Mouse (Mus musculus) liver, adult (tissue): ENCODE measurements around the gene Synpo2.

Source experiments
- GATA4 ChIP-seq: IDR thresholded peaks from 2 replicates; pipeline ENCODE4 v1.6.1; 2014; ENCODE audit warnings: mild to moderate bottlenecking, low read length; ENCODE audit not compliant: insufficient replicate concordance

Synpo2 gene

DNA sequence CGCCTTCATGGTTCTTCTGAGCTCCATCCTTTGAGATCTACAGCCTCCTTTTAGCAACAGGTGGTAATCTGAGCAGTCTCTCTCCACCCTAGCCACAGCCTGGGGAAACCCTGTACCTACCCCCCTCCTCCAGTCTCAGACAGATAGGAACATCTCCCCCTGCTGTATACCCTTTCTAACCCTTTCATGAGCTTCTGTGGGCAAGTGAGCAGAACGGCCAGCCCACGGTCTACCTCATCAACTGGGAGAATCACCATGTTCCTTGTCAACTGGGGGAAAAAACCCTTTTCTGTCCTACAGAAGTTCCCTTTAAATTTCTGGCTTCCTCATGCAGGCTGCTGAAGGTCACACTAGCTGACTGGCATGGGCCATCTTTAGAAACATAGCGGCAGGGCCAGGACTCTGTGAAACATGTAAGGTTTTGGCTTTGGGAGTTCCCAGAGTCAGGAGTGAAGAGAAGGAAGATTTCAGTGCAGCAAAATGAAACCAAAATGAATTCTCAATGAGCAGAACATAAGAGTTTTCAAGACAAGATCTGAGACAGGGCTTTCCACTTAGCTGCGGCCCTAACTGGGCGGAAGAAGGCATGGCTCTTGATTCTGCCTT lies 104.7 kb downstream of the Synpo2 start:
- no peak for TF ChIP-seq GATA4

- TF ChIP-seq GATA4, result no peak
Measured at GRCm38 (mm10) chr3:123130314-123131150, 105.4 kb downstream of the Synpo2 start.

DNA sequence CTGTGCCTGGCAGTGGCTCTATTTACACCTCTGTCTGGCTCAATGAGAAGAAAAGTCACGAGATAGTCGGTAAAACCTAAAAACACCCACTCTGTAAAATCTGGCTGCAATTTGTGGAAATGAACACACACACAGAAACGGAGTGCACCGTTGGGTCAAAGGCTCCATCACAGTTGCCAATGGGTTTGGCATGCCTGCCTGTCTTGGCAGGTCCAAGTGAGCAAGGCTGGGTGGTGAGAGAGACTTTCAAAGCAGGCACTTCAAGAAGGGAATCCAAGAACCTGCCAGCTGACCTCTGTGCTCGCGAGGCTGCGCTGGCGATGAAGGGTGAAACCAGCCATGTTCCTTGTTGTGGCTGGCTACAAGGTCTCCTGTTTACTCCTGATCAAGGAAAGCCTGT lies 107.2 kb downstream of the Synpo2 start:
- TF ChIP-seq GATA4, result no peak

GRCm38 (mm10) chr3:123128091-123128490 lies 107.9 kb downstream of the Synpo2 start:
- no peak for TF ChIP-seq GATA4

DNA sequence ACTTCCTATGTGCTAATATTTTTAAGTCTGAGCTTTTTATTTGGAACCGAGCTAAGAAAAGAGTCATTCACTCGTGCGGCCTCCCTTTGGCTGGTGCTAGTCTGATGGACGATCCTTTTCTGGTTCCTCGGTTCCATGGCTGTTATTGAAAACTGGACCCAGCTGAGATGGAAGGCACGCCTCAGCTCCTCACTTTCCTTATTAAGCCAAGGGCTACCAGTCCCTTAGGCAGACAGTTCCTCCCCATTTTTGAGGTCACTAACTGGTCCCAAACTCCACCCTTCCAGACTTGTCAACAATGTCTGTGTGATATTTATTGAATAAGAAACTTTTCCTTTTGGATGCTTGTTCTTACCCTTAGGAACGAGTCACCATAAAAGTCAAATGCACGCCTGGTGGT lies 112.1 kb downstream of the Synpo2 start:
- TF ChIP-seq GATA4, result no peak

DNA sequence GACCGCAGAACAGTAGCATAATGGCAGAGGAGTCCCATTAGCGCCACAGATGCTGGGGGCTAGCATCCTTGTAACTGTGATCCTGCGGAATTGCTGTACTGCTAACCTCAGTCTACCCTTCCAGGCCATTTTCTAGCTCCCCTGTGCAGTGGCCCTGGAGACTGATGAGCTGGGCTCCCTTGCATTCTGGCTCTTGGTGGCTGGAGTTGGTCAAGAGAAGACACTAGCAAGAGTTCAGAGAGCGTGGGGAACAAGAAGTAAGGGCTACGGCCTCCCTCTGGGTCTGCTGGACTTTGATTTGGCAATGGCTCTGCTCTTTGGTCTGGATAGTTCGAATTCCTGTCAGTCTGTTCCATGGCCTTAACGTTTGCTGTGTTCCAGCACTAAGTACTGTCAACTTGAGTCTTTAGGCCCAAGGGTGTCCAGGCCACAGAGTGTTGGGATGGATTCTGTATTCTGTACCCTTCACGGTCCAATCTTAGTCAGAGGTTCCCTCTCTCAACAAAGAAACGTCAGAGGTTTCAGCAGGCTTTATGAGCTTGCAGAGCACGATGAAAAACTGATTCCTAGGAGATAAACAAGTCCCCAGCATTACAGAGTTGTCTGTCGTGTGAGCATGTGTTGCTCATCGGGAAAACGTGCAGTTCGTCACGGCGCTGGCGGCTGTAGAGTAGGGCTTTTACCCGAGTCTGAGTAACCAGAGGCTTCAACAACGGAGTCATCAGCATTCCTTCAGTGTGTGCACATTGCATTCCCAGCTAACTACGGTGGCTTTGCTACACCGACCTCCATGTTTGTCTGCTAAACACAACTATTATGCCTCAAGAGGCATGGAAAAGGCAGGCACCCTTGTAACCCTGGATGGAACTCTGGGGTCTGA lies 113.6 kb downstream of the Synpo2 start:
- TF ChIP-seq GATA4, result no peak

DNA sequence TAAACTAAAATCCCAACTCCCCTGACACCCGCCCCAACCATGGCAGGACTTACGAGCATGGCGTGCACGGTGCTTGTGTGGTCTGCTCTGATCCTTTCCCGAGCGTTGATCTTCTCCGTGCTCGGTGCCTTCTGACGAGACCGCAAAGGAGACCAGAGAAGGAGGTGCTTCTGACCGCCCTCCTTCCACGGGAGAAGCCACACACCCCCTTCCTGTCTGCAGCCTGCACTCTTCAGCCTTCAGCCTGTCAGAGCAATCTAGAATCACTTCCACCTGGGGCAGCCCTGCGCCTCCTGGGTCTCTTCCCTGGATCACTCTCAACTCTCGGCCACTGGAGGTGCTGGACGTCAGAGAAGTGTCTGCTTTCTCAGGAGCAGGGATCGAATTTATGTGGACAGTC lies 119.0 kb downstream of the Synpo2 start:
- no peak for TF ChIP-seq GATA4

- TF ChIP-seq GATA4, result no peak
Measured at GRCm38 (mm10) chr3:123115770-123116527, 120.0 kb downstream of the Synpo2 start.

DNA sequence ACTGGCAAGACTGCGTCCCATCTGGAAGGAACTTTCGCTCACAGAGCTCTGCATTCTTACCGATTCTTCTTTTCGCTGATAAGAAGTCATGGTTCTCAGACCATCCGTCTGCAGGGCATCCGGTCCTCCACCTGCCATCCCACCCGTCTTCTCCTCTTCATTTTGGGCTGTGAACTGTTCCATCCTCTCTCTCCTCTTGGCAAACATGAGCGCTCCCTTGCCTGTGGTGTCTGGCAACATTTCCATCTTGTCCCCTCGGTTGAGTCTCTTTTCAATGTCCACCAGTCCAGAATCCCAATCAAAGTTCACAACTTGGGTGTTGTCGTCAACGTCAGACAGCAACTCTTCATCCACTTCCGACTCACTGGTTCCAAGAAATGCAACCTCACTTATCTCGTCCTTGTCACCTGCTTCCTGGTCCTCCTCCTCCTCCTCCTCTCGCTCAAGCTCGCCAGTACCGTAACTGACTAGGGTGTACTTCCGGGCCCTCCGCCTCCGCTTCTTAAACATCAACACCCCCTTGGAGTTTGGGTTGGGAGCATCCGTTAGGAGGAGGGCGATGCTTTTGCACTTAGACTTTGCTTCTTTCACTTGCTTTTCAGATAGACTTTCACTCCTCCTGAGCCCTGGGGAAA lies 121.8 kb downstream of the Synpo2 start:
- no peak for TF ChIP-seq GATA4

- TF ChIP-seq GATA4, result no peak
Measured at GRCm38 (mm10) chr3:123112781-123113180, 123.2 kb downstream of the Synpo2 start.

- TF ChIP-seq GATA4, result no peak
Measured at GRCm38 (mm10) chr3:123111071-123111711, 124.8 kb downstream of the Synpo2 start.

DNA sequence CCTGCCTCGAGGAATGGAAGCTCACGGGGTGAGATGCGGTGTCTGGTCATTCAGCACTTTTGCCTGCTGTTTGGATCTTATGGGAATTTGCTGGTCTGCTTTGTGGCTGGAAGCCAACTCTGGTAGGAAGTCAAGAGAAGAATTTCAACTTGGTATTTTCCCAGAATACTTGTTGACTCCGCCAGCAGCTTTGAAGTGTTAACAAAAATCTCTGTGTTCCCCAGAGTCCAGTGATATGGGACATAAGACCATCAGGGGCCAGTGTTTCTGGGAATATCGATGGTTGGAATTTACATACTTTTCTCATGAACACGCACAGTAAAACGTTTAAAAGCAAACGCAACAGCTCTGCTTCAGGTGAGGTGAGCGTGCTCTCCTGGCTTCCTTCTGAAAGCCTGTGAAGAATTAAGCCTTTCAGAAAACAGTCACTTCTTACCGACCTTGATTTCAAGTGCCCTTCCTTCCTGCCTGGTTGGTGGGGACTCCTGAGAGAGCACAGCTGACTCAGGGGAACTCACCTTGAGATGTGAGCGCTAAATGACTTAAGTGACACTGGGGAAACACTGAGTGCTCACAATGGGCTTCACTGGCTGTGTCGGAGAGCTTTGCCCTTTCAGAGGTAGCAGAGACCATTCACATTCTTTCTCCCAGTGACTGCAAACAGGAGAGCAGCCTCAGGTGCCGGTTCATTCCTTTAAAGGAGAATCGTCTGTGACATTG lies 128.0 kb downstream of the Synpo2 start:
- no peak for TF ChIP-seq GATA4

GRCm38 (mm10) chr3:123104325-123104724 lies 131.6 kb downstream of the Synpo2 start:
- TF ChIP-seq GATA4, result peak; percentile 30; the same call in 1 of the 2 replicates
